Mouse (Mus musculus) ES-E14 (cell line): ENCODE data around the gene Hectd4. TPM values are rescaled to one million over a fixed set of nuclear protein-coding genes. Genes with fewer than 3 reads are reported as not detected.

Experiments used
- DNase-seq: peaks from one replicate; pipeline ENCODE4 v3.0.0-alpha.2; 2013; ENCODE audit warnings: low read depth, low spot score
- H3K27ac ChIP-seq: 2 replicates; pipeline ENCODE4 v1.5.1; 2012; ENCODE audit warnings: low read depth, mild to moderate bottlenecking, low read length, moderate library complexity, mixed read lengths; ENCODE audit not compliant: poor library complexity, insufficient read depth, severe bottlenecking
- H3K36me3 ChIP-seq: 2 replicates; pipeline ENCODE4 v1.6.1; 2012; ENCODE audit warnings: mild to moderate bottlenecking, low read length, moderate library complexity, mixed read lengths; ENCODE audit not compliant: control insufficient read depth, poor library complexity, insufficient read depth, severe bottlenecking
- H3K4me1 ChIP-seq, 2 experiments: fragments of 150-350 bp in 1 of 2; sonication (generic) in 1 of 2; 2 replicates each; pipeline ENCODE4 v1.6.1; 2012; ENCODE audit warnings: low read length in 2 of 2, mild to moderate bottlenecking in 1 of 2, mixed read lengths in 1 of 2; ENCODE audit not compliant: control insufficient read depth in 2 of 2, insufficient read depth in 2 of 2, poor library complexity in 1 of 2
- H3K4me3 ChIP-seq, 2 experiments: fragments of 150-350 bp in 1 of 2; sonication (generic) in 1 of 2; 2 replicates each; pipeline ENCODE4 v1.5.1; 2012; ENCODE audit warnings: low read length in 2 of 2, low read depth in 1 of 2, mild to moderate bottlenecking in 1 of 2, mixed read lengths in 1 of 2; ENCODE audit not compliant: insufficient read depth in 1 of 2, poor library complexity in 1 of 2, severe bottlenecking in 1 of 2
- H3K9ac ChIP-seq: 2 replicates; pipeline ENCODE4 v1.6.1; 2012; ENCODE audit warnings: low read depth, mild to moderate bottlenecking, low read length, mixed read lengths; ENCODE audit not compliant: poor library complexity, insufficient read depth, severe bottlenecking
- H3K9me3 ChIP-seq: fragments of 150-350 bp; sonication (generic); 2 replicates; pipeline ENCODE4 v1.6.1; 2012; ENCODE audit warnings: low read depth, mild to moderate bottlenecking, low read length; ENCODE audit not compliant: control insufficient read depth, insufficient read depth
- CHD2 ChIP-seq: IDR thresholded peaks from 2 replicates; pipeline ENCODE4 v1.6.1; 2014; ENCODE audit warnings: mild to moderate bottlenecking, low read depth, low read length, inconsistent platforms
- HCFC1 ChIP-seq: IDR thresholded peaks from 2 replicates; pipeline ENCODE4 v1.6.1; 2012; ENCODE audit warnings: low read length, inconsistent platforms, borderline replicate concordance; ENCODE audit not compliant: insufficient read depth
- MAFK ChIP-seq: IDR thresholded peaks from 2 replicates; pipeline ENCODE4 v1.6.1; 2014; ENCODE audit warnings: mild to moderate bottlenecking, low read depth, low read length, inconsistent platforms; ENCODE audit not compliant: insufficient read depth
- ZC3H11A ChIP-seq: IDR thresholded peaks from 2 replicates; pipeline ENCODE4 v1.6.1; 2012; ENCODE audit warnings: low read depth, mild to moderate bottlenecking, inconsistent platforms, low read length, borderline replicate concordance
- ZNF384 ChIP-seq: IDR thresholded peaks from 2 replicates; pipeline ENCODE4 v1.6.1; 2012; ENCODE audit warnings: low read depth, low read length, inconsistent platforms
- in situ Hi-C, 2 experiments: fragments of 600-800 bp; cut with MboI; formaldehyde crosslinking; loops; one replicate each; pipeline ENCODE4 v1.15.1; 2025; ENCODE audit warnings: low sequenced_read_pairs in 2 of 2, inconsistent platforms in 1 of 2; ENCODE audit not compliant: unreplicated experiment in 2 of 2
- total RNA-seq: library from RNA; depleted of rRNA; stranded (reverse); fragments of 300-350 nt; gene quantifications from 2 replicates; pipeline ENCODE4 v1.2.3, GENCODE M21; 2012

Gene Hectd4
- total RNA-seq, 1 experiment, result 14.2 TPM

GRCm38 (mm10) chr5:121397187-121398145, 177.4 kb downstream of the Hectd4 start, which contains the start of gene Naa25:
Gene Naa25 (plus strand): TSS chr5:121397936.
- Histone ChIP-seq H3K4me1 (peaks cover 2 to 16% of the 10 kb centered on the region in 2 experiments; a peak in 2 of 4 replicates), H3K27ac (peak within 1 kb of the TSS; percentile 76), H3K9me3 (no peaks in the 10 kb centered on the region), H3K4me3 (peak within 1 kb of the TSS; percentile 93 to 98), H3K9ac (peak within 1 kb of the TSS; percentile 99), H3K36me3 (peaks cover 11% of the 10 kb centered on the region; the same call in 1 of the 2 replicates)
- DNase-seq, result peak; percentile 94
- TF ChIP-seq CHD2, result peak; percentile 97
- 0 out of 2 replicates have a peak, but pooled peaks have one; percentile 58 for TF ChIP-seq HCFC1
- no peak for TF ChIP-seq MAFK
- peak; percentile 98 for TF ChIP-seq ZNF384
- TF ChIP-seq ZC3H11A, result no peak
- in situ Hi-C loops, result no loop called here

- Histone ChIP-seq H3K36me3 (peaks cover 11% of the 10 kb centered on the region; the same call in 1 of the 2 replicates), H3K4me1 (peaks cover 2 to 17% of the 10 kb centered on the region in 2 experiments; a peak in 2 of 4 replicates), H3K4me3 (peak overlapping the region; percentile 93 to 98), H3K9me3 (no peaks in the 10 kb centered on the region), H3K9ac (peak overlapping the region; percentile 99), H3K27ac (peak overlapping the region; percentile 75)
- DNase-seq, result peak; percentile 25
- no peak for TF ChIP-seq CHD2
- TF ChIP-seq ZNF384, result no peak
- no peak for TF ChIP-seq ZC3H11A
- TF ChIP-seq MAFK, result no peak
- no peak for TF ChIP-seq HCFC1
- in situ Hi-C loops, result no loop called here
Observed at GRCm38 (mm10) chr5:121398146-121398964, 178.3 kb downstream of the Hectd4 start.

GRCm38 (mm10) chr5:121398965-121399462, 179.0 kb downstream of the Hectd4 start:
- Histone ChIP-seq H3K4me1 (peaks cover 2 to 20% of the 10 kb centered on the region in 2 experiments; a peak in 2 of 4 replicates), H3K27ac (no peak overlapping the region), H3K4me3 (peak overlapping the region; percentile 93 to 98), H3K9me3 (no peaks in the 10 kb centered on the region), H3K9ac (peak overlapping the region; percentile 46; the same call in 1 of the 2 replicates), H3K36me3 (peaks cover 14% of the 10 kb centered on the region; the same call in 1 of the 2 replicates)
- peak; percentile 75 for TF ChIP-seq ZNF384
- no peak for TF ChIP-seq MAFK
- in situ Hi-C loops, result no loop called here
- DNase-seq, result no peak

GRCm38 (mm10) chr5:121399540-121399939, 179.5 kb downstream of the Hectd4 start:
- H3K9me3 ChIP-seq, result no peaks in the 10 kb centered on the region
- in situ Hi-C loops, result no loop called here
- H3K9ac ChIP-seq, result peak overlapping the region; percentile 46; the same call in 1 of the 2 replicates
- peak overlapping the region in 1 of 2 experiments; percentile 98; a peak in 2 of 4 replicates for H3K4me3 ChIP-seq
- no peak overlapping the region for H3K27ac ChIP-seq
- DNase-seq, result no peak
- peaks cover 2 to 20% of the 10 kb centered on the region in 2 experiments; a peak in 2 of 4 replicates for H3K4me1 ChIP-seq
- TF ChIP-seq ZC3H11A, result no peak
- H3K36me3 ChIP-seq, result peaks cover 14% of the 10 kb centered on the region; the same call in 1 of the 2 replicates
